Mouse (Mus musculus) cerebellum, adult 2 months (tissue): ENCODE measurements at regions not wholly inside any gene's neighbourhood (a gene's known extent, or its start where the extent isn't known, plus 50 kb on each side); places are given as distances from the start of the nearest gene placed in this dataset.
"Not testable (repeated sequence)": the region's sequence is repeated elsewhere in the genome, so short reads cannot be mapped to it uniquely, and the experiment has no call there.

ENCODE experiments used
- DNase-seq, 2 experiments: peaks; one replicate each; pipeline ENCODE4 v3.0.0; 2021
- H3K27ac ChIP-seq: fragments of 200-500 bp; 2 replicates; pipeline ENCODE4 v1.5.1; 2012; ENCODE audit warnings: low read length, control low read depth, inconsistent platforms; ENCODE audit not compliant: insufficient read depth
- H3K27me3 ChIP-seq: fragments of 200-500 bp; 2 replicates; pipeline ENCODE4 v1.6.1; 2012; ENCODE audit warnings: inconsistent platforms, mild to moderate bottlenecking, low read length, moderate library complexity; ENCODE audit not compliant: control insufficient read depth, insufficient read depth
- H3K4me1 ChIP-seq: fragments of 200-500 bp; 2 replicates; pipeline ENCODE4 v1.6.1; 2011; ENCODE audit warnings: low read length; ENCODE audit not compliant: control insufficient read depth, insufficient read depth
- H3K4me3 ChIP-seq: fragments of 200-500 bp; replicated peaks from 2 replicates; pipeline ENCODE3; 2011; ENCODE audit warnings: mild to moderate bottlenecking, low read depth, low read length, control low read depth; ENCODE audit not compliant: insufficient read depth
- CTCF ChIP-seq: fragments of 200-500 bp; IDR thresholded peaks from 2 replicates; pipeline ENCODE4 v1.5.1; 2011; ENCODE audit warnings: low read depth, mild to moderate bottlenecking, control low read depth, low read length, moderate library complexity, borderline replicate concordance; ENCODE audit not compliant: insufficient read depth
- POLR2A ChIP-seq: fragments of 200-500 bp; IDR thresholded peaks from 2 replicates; pipeline ENCODE4 v1.6.1; 2011; ENCODE audit warnings: low read length, control low read depth, borderline replicate concordance; ENCODE audit not compliant: insufficient read depth
- WGBS: fragments of 180-500 bp; shearing (Covaris S2); methylation state at CpG from one replicate; pipeline ENCODE4 v1.1.7; 2018; 5-methylcytosine and 5-hydroxymethylcytosine counted together

- Histone ChIP-seq H3K4me3 (no peak overlapping the region), H3K27me3 (no peaks in the 10 kb centered on the region; the same call in 1 of the 2 replicates), H3K4me1 (no peaks in the 10 kb centered on the region), H3K27ac (no peak overlapping the region)
- TF ChIP-seq CTCF (no peak), POLR2A (no peak)
- 56% methylated on average over 2 of the region's 2 CpGs for WGBS
- DNase-seq = no peak
Observed at GRCm38 (mm10) chr14:104410730-104411129, 57.1 kb downstream of the Pou4f1 start.

- no peak for DNase-seq
- no peak overlapping the region for H3K4me3 ChIP-seq
- no peaks in the 10 kb centered on the region; the same call in 1 of the 2 replicates for H3K27me3 ChIP-seq
- TF ChIP-seq CTCF (no peak), POLR2A (no peak)
- H3K27ac ChIP-seq = no peak overlapping the region
- WGBS = 43% methylated on average over 6 of the region's 6 CpGs
- no peaks in the 10 kb centered on the region for H3K4me1 ChIP-seq
Observed at GRCm38 (mm10) chr14:104410292-104410691, 57.5 kb downstream of the Pou4f1 start.

- Histone ChIP-seq H3K27ac (no peak overlapping the region), H3K27me3 (no peaks in the 10 kb centered on the region), H3K4me1 (no peaks in the 10 kb centered on the region), H3K4me3 (no peak overlapping the region)
- DNase-seq = no peak
- WGBS = 18% methylated on average over 3 of the region's 3 CpGs
- TF ChIP-seq POLR2A (no peak), CTCF (no peak)
Observed at GRCm38 (mm10) chr14:104406062-104406461, 61.7 kb downstream of the Pou4f1 start.

- 62% methylated on average over 8 of the region's 8 CpGs for WGBS
- DNase-seq = no peak
- H3K27ac ChIP-seq = no peak overlapping the region
- no peaks in the 10 kb centered on the region for H3K4me1 ChIP-seq
- no peak for TF ChIP-seq POLR2A
- no peak for TF ChIP-seq CTCF
- H3K27me3 ChIP-seq = no peaks in the 10 kb centered on the region
- no peak overlapping the region for H3K4me3 ChIP-seq
Observed at GRCm38 (mm10) chr14:104389297-104390071, 78.3 kb downstream of the Pou4f1 start.

- H3K4me3 ChIP-seq = no peak overlapping the region
- no peak overlapping the region for H3K27ac ChIP-seq
- no peak for DNase-seq
- H3K4me1 ChIP-seq = no peaks in the 10 kb centered on the region
- WGBS = 30% methylated on average over 2 of the region's 2 CpGs
- H3K27me3 ChIP-seq = no peaks in the 10 kb centered on the region
- TF ChIP-seq CTCF (no peak), POLR2A (no peak)
Observed at GRCm38 (mm10) chr14:104388879-104389278, 78.9 kb downstream of the Pou4f1 start.

- H3K4me3 ChIP-seq = no peak overlapping the region
- TF ChIP-seq CTCF (no peak), POLR2A (no peak)
- H3K27me3 ChIP-seq = no peaks in the 10 kb centered on the region
- H3K4me1 ChIP-seq = no peaks in the 10 kb centered on the region
- H3K27ac ChIP-seq = no peak overlapping the region
- no peak for DNase-seq
- 26% methylated on average over 5 of the region's 5 CpGs for WGBS
Observed at GRCm38 (mm10) chr14:104380986-104381385, 86.8 kb downstream of the Pou4f1 start.

GRCm38 (mm10) chr14:104372776-104373175 lies 95.0 kb downstream of the Pou4f1 start:
- no peak for TF ChIP-seq CTCF
- no peak for TF ChIP-seq POLR2A
- 80% methylated on average over 7 of the region's 7 CpGs for WGBS
- DNase-seq = no peak

GRCm38 (mm10) chr14:104356636-104357035 lies 111.2 kb downstream of the Pou4f1 start:
- DNase-seq = no peak
- Histone ChIP-seq H3K27me3 (no peaks in the 10 kb centered on the region; the same call in 1 of the 2 replicates), H3K27ac (no peak overlapping the region), H3K4me3 (no peak overlapping the region), H3K4me1 (no peaks in the 10 kb centered on the region; the same call in 1 of the 2 replicates)
- 10% methylated on average over 1 of the region's 1 CpGs for WGBS
- no peak for TF ChIP-seq POLR2A
- TF ChIP-seq CTCF = no peak

More at GRCm38 (mm10) chr14:104372776-104373175, 95.0 kb downstream of the Pou4f1 start:
- Histone ChIP-seq H3K27ac (no peak overlapping the region), H3K4me3 (no peak overlapping the region), H3K27me3 (no peaks in the 10 kb centered on the region), H3K4me1 (no peaks in the 10 kb centered on the region)

- not testable (repeated sequence) for DNase-seq, H3K4me1 ChIP-seq, H3K4me3 ChIP-seq, H3K27ac ChIP-seq, H3K27me3 ChIP-seq
- 96% methylated on average over 15 of the region's 15 CpGs for WGBS
Observed at GRCm38 (mm10) chr14:104336783-104337182, 131.0 kb downstream of the Pou4f1 start.
